8 mouse cellular contexts compared by ENCODE assay signal in the genomic region with DNA sequence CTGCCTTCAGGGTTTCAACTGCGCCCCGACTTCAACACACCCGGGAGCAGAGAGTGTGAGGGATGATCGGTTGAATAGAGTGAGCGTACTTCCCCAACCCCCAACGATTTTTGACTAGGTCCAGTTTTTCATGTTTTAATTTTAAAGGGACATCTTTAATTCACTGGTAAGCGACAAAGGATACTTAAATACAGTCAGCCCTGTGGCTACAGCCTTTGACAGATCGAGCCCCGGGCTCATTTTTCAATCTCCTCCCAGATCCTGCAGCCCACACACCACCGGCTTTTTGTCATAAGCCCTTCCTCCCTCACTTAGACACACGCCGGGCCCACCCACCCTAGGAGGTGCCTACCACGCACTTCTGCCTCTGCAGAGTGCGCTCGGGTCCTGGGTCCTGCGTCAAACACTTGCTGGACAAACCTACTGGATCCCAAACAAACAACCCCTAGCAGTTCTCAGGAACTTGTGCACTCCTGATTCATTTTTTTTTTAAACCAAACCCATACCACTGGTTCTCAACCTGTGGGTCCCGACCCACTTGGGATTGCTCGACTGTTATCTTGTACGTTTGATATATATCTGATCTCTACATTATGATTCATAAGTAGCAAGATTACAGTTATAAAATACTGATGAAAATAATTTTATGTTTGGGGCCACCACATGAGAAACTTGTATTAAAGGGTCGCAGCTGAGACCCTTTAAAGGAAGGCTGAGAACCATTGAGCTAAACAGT. TPM values are rescaled to one million over a fixed set of nuclear protein-coding genes. Genes with fewer than 3 reads are reported as not detected.
DNase-seq lines count a peak whose midpoint lies in the region; ATAC-seq and TF ChIP-seq lines count a peak whose summit lies in the region.

No protein-coding gene starts in this region.

- no peak overlapping the region for H3K27ac ChIP-seq in lung, embryonic 14.5 days (ENCODE audit: low read depth)
- no peak overlapping the region for H3K27ac ChIP-seq in hindbrain, embryonic 13.5 days
- H3K27ac ChIP-seq in macrophage: no peak overlapping the region

- peaks cover 42% of the 10 kb centered on the region for H3K27me3 ChIP-seq in lung, embryonic 14.5 days (ENCODE audit: insufficient read depth, low read length)
- peaks cover 54% of the 10 kb centered on the region for H3K27me3 ChIP-seq in hindbrain, embryonic 13.5 days

- H3K9me3 ChIP-seq in lung, embryonic 14.5 days (ENCODE audit: low read depth, low read length): no peaks in the 10 kb centered on the region
- H3K9me3 ChIP-seq in hindbrain, embryonic 13.5 days: no peaks in the 10 kb centered on the region

- WGBS in lung, embryonic 14.5 days: 3% methylated on average over 20 of the region's 20 CpGs
- 3% methylated on average over 20 of the region's 20 CpGs for WGBS in hindbrain, embryonic 13.5 days
- WGBS in macrophage (ENCODE audit: missing documents): 14% methylated on average over 20 of the region's 20 CpGs

- H3K36me3 ChIP-seq in lung, embryonic 14.5 days (ENCODE audit: insufficient read depth): no peaks in the 10 kb centered on the region
- H3K36me3 ChIP-seq in hindbrain, embryonic 13.5 days: no peaks in the 10 kb centered on the region
- H3K36me3 ChIP-seq in macrophage (ENCODE audit: inconsistent target): no peaks in the 10 kb centered on the region

- peak overlapping the region; percentile 65 for H3K9ac ChIP-seq in lung, embryonic 14.5 days
- H3K9ac ChIP-seq in hindbrain, embryonic 13.5 days: peak overlapping the region; percentile 74

- TF ChIP-seq CTCF in lung, embryonic 14.5 days (IDR thresholded peaks at IDR 0.05; ENCODE audit: low read depth): no peak

- peak; percentile 45 for DNase-seq in lung, embryonic 14.5 days
- no peak for DNase-seq in lung, postnatal 36 days
- peak; percentile 40 to 75 for DNase-seq in spleen, postnatal 4 days (ENCODE audit: low spot score in 2 of 2)
- DNase-seq in layer of hippocampus, adult 11-12 months (ENCODE audit: low spot score): no peak
- DNase-seq in layer of hippocampus, adult 18-20 months (ENCODE audit: low spot score in 2 of 2): no peak

- H3K4me3 ChIP-seq in lung, embryonic 14.5 days (ENCODE audit: low read depth, low read length): peak overlapping the region; percentile 62
- H3K4me3 ChIP-seq in hindbrain, embryonic 13.5 days: peak overlapping the region; percentile 71
- peak overlapping the region; percentile 15; the same call in 1 of the 2 replicates for H3K4me3 ChIP-seq in macrophage (ENCODE audit: inconsistent target)

- peak overlapping the region; percentile 99 for H3K4me2 ChIP-seq in lung, embryonic 14.5 days
- H3K4me2 ChIP-seq in hindbrain, embryonic 13.5 days: peak overlapping the region; percentile 99

- H3K4me1 ChIP-seq in lung, embryonic 14.5 days (ENCODE audit: insufficient read depth): 0 out of 2 replicates have a peak, but pooled peaks cover 2% of the 10 kb centered on the region
- peaks cover 29% of the 10 kb centered on the region for H3K4me1 ChIP-seq in hindbrain, embryonic 13.5 days (replicated peaks)

- ATAC-seq in lung, embryonic 14.5 days (ENCODE audit: insufficient read depth): peak; percentile 32
- peak; percentile 43 for ATAC-seq in common myeloid progenitor, adult 5-6 weeks (replicated peaks; ENCODE audit: low read depth, poor library complexity, severe bottlenecking)
- peak; percentile 43 for ATAC-seq in hindbrain, embryonic 13.5 days (ENCODE audit: low FRiP score)

- H3K79me2 ChIP-seq in macrophage (ENCODE audit: inconsistent target): no peaks in the 10 kb centered on the region

RNA-seq across cellular contexts. Expression of a gene that starts 0.7 kb away (rescaled TPM):
- polyA plus RNA-seq in lung, embryonic 14.5 days (2014; fragmentation: Nextera tagmentation; extraction: Ambion mirVana): 4.0 and 4.1 TPM in 2 replicates
- total RNA-seq in common myeloid progenitor, adult 5-6 weeks (2017): 415 and 490 TPM in 2 replicates
- polyA plus RNA-seq in hindbrain, embryonic 13.5 days (2015; fragmentation: Nextera tagmentation; extraction: Ambion mirVana): 2.3 and 2.5 TPM in 2 replicates
- total RNA-seq in macrophage (2018; cell fraction: chromatin; rRNA removed): 10 to 100 TPM in 4 of 26 experiments, 1 to 10 TPM in 13, under 1 TPM in 9; 0.28 to 13.5 (median 1.8) TPM
- total RNA-seq in macrophage (2018; cell fraction: cytosol; rRNA removed): under 1 TPM; 0.06 to 0.80 (median 0.20) TPM
- 1 to 10 TPM in 21 of 26 experiments, under 1 TPM in 5; 0.37 to 4.5 (median 2.2) TPM for total RNA-seq in macrophage (2018; cell fraction: nucleus; rRNA removed)
- 0.14 to 0.28 TPM (median 0.20 TPM) in 3 replicates for polyA plus RNA-seq in macrophage (2018)
- total RNA-seq in layer of hippocampus, adult 18-20 months (2021): 1 to 10 TPM in 1 of 2 experiments, under 1 TPM in 1; 0.63 to 1.1 TPM

Comparison
In these comparisons a context has a peak if more than half of its experiments do, and no peak if none do; other contexts are left out.
1. DNase-seq: peak in lung, embryonic 14.5 days (single experiment) and spleen, postnatal 4 days (2 of 2); none in lung, postnatal 36 days (single experiment), layer of hippocampus, adult 11-12 months (single experiment) and layer of hippocampus, adult 18-20 months (0 of 2).
2. H3K4me3 ChIP-seq: peak in every context shown above with its lines; median percentile 71 in hindbrain, embryonic 13.5 days; 62 in lung, embryonic 14.5 days; 15 in macrophage.
3. Peak in every context shown above with its lines, with median percentiles within 50 percentile points of each other: ATAC-seq.